Mouse (Mus musculus): ENCODE results near the gene Dip2c. TPM values are rescaled to one million over a fixed set of nuclear protein-coding genes. Genes with fewer than 3 reads are reported as not detected.

Gene Dip2c
- total RNA-seq (2022), result 10 to 100 TPM; 61.2 to 68.2 (median 64.0) TPM

- peak; percentile 68 to 76 for DNase-seq (ENCODE audit: low spot score in 2 of 2)
These were observed at the start of gene Dip2c for GRCm38 (mm10) chr13:9276322-9276855. TSS of gene Dip2c (plus strand) at chr13:9276528.

- DNase-seq (ENCODE audit: low spot score in 2 of 2), result no peak
These were observed 49.2 kb upstream of the Dip2c start for GRCm38 (mm10) chr13:9227078-9227477.

- DNase-seq (ENCODE audit: low spot score in 2 of 2), result no peak
These were observed 38.8 kb upstream of the Dip2c start for GRCm38 (mm10) chr13:9237495-9237894.

- no peak for DNase-seq (ENCODE audit: low spot score in 2 of 2)
These were observed 37.2 kb upstream of the Dip2c start for GRCm38 (mm10) chr13:9239127-9239526.

- DNase-seq (ENCODE audit: low spot score in 2 of 2), result peak; percentile 65 to 72
These were observed 36.6 kb upstream of the Dip2c start for GRCm38 (mm10) chr13:9239631-9240236.

- no peak for DNase-seq (ENCODE audit: low spot score in 2 of 2)
These were observed 14.6 kb upstream of the Dip2c start for GRCm38 (mm10) chr13:9261748-9262147.

GRCm38 (mm10) chr13:9265516-9265915 lies 10.8 kb upstream of the Dip2c start:
- no peak for DNase-seq (ENCODE audit: low spot score in 2 of 2)

GRCm38 (mm10) chr13:9276856-9277620 lies 710 bp downstream of the Dip2c start:
- DNase-seq (ENCODE audit: low spot score in 2 of 2), result peak in 1 of 2 experiments; percentile 39

GRCm38 (mm10) chr13:9277621-9277960 lies 1.3 kb downstream of the Dip2c start:
- peak in 1 of 2 experiments; percentile 13 for DNase-seq (ENCODE audit: low spot score in 2 of 2)

- DNase-seq (ENCODE audit: low spot score in 2 of 2), result no peak
These were observed 2.3 kb downstream of the Dip2c start for GRCm38 (mm10) chr13:9278636-9279035.

- no peak for DNase-seq (ENCODE audit: low spot score in 2 of 2)
These were observed 6.7 kb downstream of the Dip2c start for GRCm38 (mm10) chr13:9283050-9283449.

- DNase-seq (ENCODE audit: low spot score in 2 of 2), result no peak
These were observed 13.6 kb downstream of the Dip2c start for GRCm38 (mm10) chr13:9289916-9290315.

- DNase-seq (ENCODE audit: low spot score in 2 of 2), result no peak
These were observed 20.0 kb downstream of the Dip2c start for GRCm38 (mm10) chr13:9296285-9296684.

GRCm38 (mm10) chr13:9297266-9297665 lies 20.9 kb downstream of the Dip2c start:
- DNase-seq (ENCODE audit: low spot score in 2 of 2), result no peak

- DNase-seq (ENCODE audit: low spot score in 2 of 2), result no peak
These were observed 21.4 kb downstream of the Dip2c start for GRCm38 (mm10) chr13:9297689-9298088.

GRCm38 (mm10) chr13:9299657-9300056 lies 23.3 kb downstream of the Dip2c start:
- DNase-seq (ENCODE audit: low spot score in 2 of 2), result no peak

GRCm38 (mm10) chr13:9308863-9309262 lies 32.5 kb downstream of the Dip2c start:
- DNase-seq (ENCODE audit: low spot score in 2 of 2), result no peak

- DNase-seq (ENCODE audit: low spot score in 2 of 2), result no peak
These were observed 34.5 kb downstream of the Dip2c start for GRCm38 (mm10) chr13:9310806-9311205.

GRCm38 (mm10) chr13:9312916-9313315 lies 36.6 kb downstream of the Dip2c start:
- DNase-seq (ENCODE audit: low spot score in 2 of 2), result no peak

- no peak for DNase-seq (ENCODE audit: low spot score in 2 of 2)
These were observed 37.9 kb downstream of the Dip2c start for GRCm38 (mm10) chr13:9314099-9314712.

- DNase-seq (ENCODE audit: low spot score in 2 of 2), result no peak
These were observed 38.4 kb downstream of the Dip2c start for GRCm38 (mm10) chr13:9314713-9315112.

GRCm38 (mm10) chr13:9319745-9320144 lies 43.4 kb downstream of the Dip2c start:
- no peak for DNase-seq (ENCODE audit: low spot score in 2 of 2)
